Mouse (Mus musculus): ENCODE measurements around the gene Matn4. TPM values are rescaled to one million over a fixed set of nuclear protein-coding genes. Genes with fewer than 3 reads are reported as not detected.

Gene Matn4
- polyA plus RNA-seq, 1 experiment from 2014 or later = not detected

DNA sequence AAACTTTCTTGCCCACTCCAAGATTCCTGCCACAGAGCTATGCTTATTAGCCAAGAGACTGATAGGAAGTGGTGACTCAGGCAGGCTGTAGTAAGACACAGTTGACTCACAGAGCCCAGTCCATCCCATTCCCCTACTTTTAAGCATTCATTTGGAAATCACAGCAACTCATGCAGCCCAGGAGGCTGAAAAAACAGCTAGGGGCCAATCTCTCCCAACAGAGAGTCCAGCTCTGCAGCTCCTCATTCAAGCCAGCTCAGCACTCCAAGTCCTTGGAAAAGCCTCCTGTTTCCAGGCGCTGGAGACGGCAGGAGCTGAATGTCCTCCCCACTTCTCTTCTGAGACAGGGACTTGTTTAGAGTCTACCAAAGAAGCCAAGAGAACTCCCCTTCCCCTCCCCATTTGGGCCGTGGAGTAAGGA lies 34.1 kb upstream of the Matn4 start:
- no peak overlapping the region for H3K9ac ChIP-seq (replicated peaks; ENCODE audit: low read length)
- H3K4me1 ChIP-seq (ENCODE audit: control insufficient read depth, insufficient read depth, low read length) = peaks cover 13% of the 10 kb centered on the region
- H3K27ac ChIP-seq (replicated peaks; ENCODE audit: low read depth, low read length) = no peak overlapping the region
- H3K27me3 ChIP-seq (ENCODE audit: control insufficient read depth, insufficient read depth, low read length) = peaks cover 15% of the 10 kb centered on the region
- H3K9me3 ChIP-seq (ENCODE audit: control insufficient read depth, low read length) = no peaks in the 10 kb centered on the region
- WGBS = 75% methylated on average over 3 of the region's 3 CpGs
- H3K4me2 ChIP-seq (ENCODE audit: low read length) = no peak overlapping the region
- no peaks in the 10 kb centered on the region for H3K36me3 ChIP-seq (ENCODE audit: control insufficient read depth, insufficient read depth, low read length)
- H3K4me3 ChIP-seq (replicated peaks; ENCODE audit: low read depth, low read length) = no peak overlapping the region
- ATAC-seq (ENCODE audit: low FRiP score, low TSS enrichment) (no peak), DNase-seq (no peak)

DNA sequence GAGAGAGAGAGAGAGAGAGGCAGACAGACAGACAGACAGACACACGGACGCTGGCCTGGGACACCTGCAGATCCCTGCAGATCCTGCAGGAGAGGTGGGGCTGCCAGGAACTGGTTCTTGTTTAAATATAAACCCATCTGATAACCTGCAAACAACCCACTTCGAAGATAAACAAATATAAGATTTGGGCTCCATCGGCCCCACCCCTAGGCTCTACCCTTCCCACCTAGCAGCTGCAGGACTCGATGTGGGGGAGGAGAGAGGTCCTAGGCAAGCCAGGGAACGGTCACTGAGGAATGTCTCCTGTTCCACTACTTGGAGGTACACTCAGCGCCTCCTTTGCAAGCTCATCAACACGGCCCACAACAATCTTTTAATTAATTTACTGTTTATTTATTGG lies 33.3 kb upstream of the Matn4 start:
- Histone ChIP-seq H3K27ac (replicated peaks; ENCODE audit: low read depth, low read length) (no peak overlapping the region), H3K36me3 (ENCODE audit: control insufficient read depth, insufficient read depth, low read length) (no peaks in the 10 kb centered on the region), H3K4me1 (ENCODE audit: control insufficient read depth, insufficient read depth, low read length) (peaks cover 9% of the 10 kb centered on the region), H3K27me3 (ENCODE audit: control insufficient read depth, insufficient read depth, low read length) (peaks cover 15% of the 10 kb centered on the region), H3K4me3 (replicated peaks; ENCODE audit: low read depth, low read length) (no peak overlapping the region), H3K9me3 (ENCODE audit: control insufficient read depth, low read length) (no peaks in the 10 kb centered on the region), H3K4me2 (ENCODE audit: low read length) (no peak overlapping the region), H3K9ac (replicated peaks; ENCODE audit: low read length) (no peak overlapping the region)
- DNase-seq (no peak), ATAC-seq (ENCODE audit: low FRiP score, low TSS enrichment) (no peak)
- WGBS = 76% methylated on average over 8 of the region's 8 CpGs

DNA sequence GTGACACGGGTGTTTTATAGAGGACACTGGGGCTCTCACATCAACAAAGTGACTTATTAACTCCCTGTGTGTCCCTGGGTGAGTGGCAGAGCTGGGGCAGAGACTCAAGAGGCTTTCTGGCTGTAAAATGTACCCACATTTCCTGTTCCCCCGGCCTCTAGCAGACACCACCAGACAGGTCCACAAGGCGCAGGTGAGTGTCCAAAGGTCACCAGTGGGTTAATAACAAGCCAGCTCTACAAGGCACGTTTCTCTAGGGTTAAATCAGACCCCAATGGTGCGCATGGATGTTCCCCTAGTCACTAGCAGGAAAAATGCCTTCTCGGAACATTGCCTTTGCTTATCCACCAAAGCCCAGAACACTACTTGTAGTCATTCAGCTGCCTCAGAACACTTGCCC lies 32.8 kb upstream of the Matn4 start:
- Histone ChIP-seq H3K27ac (replicated peaks; ENCODE audit: low read depth, low read length) (no peak overlapping the region), H3K36me3 (ENCODE audit: control insufficient read depth, insufficient read depth, low read length) (no peaks in the 10 kb centered on the region), H3K9ac (replicated peaks; ENCODE audit: low read length) (no peak overlapping the region), H3K9me3 (ENCODE audit: control insufficient read depth, low read length) (no peaks in the 10 kb centered on the region), H3K4me1 (ENCODE audit: control insufficient read depth, insufficient read depth, low read length) (peaks cover 3% of the 10 kb centered on the region), H3K4me2 (ENCODE audit: low read length) (no peak overlapping the region), H3K4me3 (replicated peaks; ENCODE audit: low read depth, low read length) (no peak overlapping the region), H3K27me3 (ENCODE audit: control insufficient read depth, insufficient read depth, low read length) (peaks cover 13% of the 10 kb centered on the region)
- 81% methylated on average over 6 of the region's 6 CpGs for WGBS
- ATAC-seq (ENCODE audit: low FRiP score, low TSS enrichment) (no peak), DNase-seq (no peak)

DNA sequence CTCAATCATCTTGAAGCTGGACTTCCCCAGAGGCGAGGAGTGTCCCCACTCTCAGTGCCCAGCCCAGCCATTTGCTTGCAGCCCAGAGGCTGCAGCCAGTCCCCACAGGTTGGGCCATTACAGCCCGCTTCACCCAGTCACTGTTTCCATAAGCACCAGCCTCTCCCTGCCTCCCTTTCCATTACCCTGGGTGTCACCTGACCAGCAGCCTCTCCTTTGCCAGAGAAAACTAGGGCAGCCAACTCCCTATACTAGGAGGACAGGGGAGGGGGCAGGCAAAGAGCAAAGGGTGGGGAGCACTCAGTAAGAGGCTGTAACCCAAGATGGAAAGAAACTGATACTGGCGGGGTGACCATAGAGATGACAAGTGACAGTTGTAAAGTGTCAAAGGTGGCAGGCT lies 32.0 kb upstream of the Matn4 start:
- Histone ChIP-seq H3K36me3 (ENCODE audit: control insufficient read depth, insufficient read depth, low read length) (no peaks in the 10 kb centered on the region), H3K27ac (replicated peaks; ENCODE audit: low read depth, low read length) (no peak overlapping the region), H3K9ac (replicated peaks; ENCODE audit: low read length) (no peak overlapping the region), H3K27me3 (ENCODE audit: control insufficient read depth, insufficient read depth, low read length) (peaks cover 8% of the 10 kb centered on the region), H3K4me3 (replicated peaks; ENCODE audit: low read depth, low read length) (no peak overlapping the region), H3K4me2 (ENCODE audit: low read length) (no peak overlapping the region), H3K4me1 (ENCODE audit: control insufficient read depth, insufficient read depth, low read length) (no peaks in the 10 kb centered on the region), H3K9me3 (ENCODE audit: control insufficient read depth, low read length) (no peaks in the 10 kb centered on the region)
- no peak for DNase-seq
- 56% methylated on average over 3 of the region's 3 CpGs for WGBS
- no peak for ATAC-seq (ENCODE audit: low FRiP score, low TSS enrichment)

DNA sequence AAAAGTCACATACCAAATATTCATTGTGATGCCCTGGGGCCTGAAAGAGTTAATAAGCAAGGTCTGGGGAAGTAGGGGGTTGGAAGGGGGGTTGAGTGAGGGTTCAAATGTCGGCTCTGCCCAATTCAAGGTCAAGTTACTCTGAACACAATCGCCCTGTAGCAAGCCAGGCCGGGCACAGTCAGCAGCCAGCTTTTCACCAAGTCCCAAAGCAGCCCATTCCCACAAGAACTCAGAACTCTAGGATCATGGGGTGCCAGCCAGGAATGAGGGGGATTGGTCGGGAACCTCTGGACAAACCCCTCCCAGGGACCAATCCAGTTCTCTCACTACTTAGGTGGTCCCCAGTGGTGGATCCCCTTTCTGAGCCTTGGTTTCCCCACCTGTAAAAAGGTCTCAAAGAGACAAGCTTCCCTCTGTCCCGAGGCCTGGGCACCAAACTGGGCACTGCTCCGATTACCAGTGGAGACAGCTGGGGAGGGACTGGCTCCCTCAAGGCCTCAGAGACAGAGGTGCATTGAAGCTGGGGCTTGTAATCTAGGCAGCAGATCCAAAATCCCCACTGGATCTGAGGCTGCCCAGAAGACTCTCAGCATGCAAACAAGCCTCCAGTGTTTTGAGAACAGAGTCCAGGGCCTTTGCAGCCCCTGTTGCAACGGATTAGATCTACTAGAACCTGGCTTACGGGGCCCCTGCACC lies 31.4 kb upstream of the Matn4 start:
- 22% methylated on average over 8 of the region's 8 CpGs for whole genome bisulfite sequencing
- Histone ChIP-seq H3K27ac (replicated peaks; ENCODE audit: low read depth, low read length) (no peak overlapping the region), H3K36me3 (ENCODE audit: control insufficient read depth, insufficient read depth, low read length) (no peaks in the 10 kb centered on the region), H3K9me3 (ENCODE audit: control insufficient read depth, low read length) (no peaks in the 10 kb centered on the region), H3K4me2 (ENCODE audit: low read length) (no peak overlapping the region), H3K27me3 (ENCODE audit: control insufficient read depth, insufficient read depth, low read length) (peaks cover 6% of the 10 kb centered on the region), H3K4me3 (replicated peaks; ENCODE audit: low read depth, low read length) (no peak overlapping the region), H3K9ac (replicated peaks; ENCODE audit: low read length) (no peak overlapping the region), H3K4me1 (ENCODE audit: control insufficient read depth, insufficient read depth, low read length) (no peaks in the 10 kb centered on the region)
- DNase-seq (no peak), ATAC-seq (ENCODE audit: low FRiP score, low TSS enrichment) (no peak)

DNA sequence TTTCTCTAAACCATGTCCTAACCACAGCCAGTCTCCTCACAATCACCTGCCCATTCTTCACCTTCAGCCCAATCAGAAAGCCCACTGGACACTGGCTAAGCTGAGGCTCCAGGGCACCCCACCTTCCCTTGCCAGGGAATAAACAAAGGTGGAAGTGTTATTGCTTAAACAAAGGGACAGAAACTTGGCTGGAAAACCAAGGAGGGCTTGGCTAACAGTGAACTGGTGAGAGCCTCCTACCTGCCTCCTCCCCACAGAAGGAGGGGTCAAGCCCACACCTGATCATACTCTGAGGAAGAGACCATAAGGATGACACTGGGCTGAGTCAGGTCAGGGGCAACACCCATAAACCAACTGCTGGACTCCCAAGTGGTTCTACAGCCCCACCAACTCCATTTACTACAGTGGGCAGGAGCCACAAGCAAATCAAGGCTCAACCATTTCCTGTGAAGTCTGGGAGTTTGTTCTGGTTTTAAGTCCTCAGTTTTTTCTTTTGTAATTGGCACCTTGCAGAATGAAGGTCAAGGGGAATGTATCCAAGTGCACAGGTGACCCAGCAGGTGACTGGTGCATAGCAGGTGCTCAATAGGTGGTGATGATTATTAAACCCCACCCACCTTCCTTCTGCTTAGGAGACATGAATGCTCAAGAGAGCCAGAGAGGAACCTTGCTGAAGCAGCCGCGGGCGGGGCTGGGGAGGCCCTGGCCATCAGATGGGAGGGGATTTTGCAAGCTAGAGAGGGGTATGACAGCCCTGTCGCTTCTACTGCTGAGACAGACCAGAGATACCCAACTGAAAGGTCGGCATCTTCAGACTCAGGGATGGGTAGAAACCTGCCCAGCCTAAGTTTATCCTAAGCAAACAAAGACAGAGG lies 30.5 kb upstream of the Matn4 start:
- Histone ChIP-seq H3K36me3 (ENCODE audit: control insufficient read depth, insufficient read depth, low read length) (no peaks in the 10 kb centered on the region), H3K4me2 (ENCODE audit: low read length) (no peak overlapping the region), H3K9ac (replicated peaks; ENCODE audit: low read length) (no peak overlapping the region), H3K4me1 (ENCODE audit: control insufficient read depth, insufficient read depth, low read length) (no peaks in the 10 kb centered on the region), H3K27me3 (ENCODE audit: control insufficient read depth, insufficient read depth, low read length) (no peaks in the 10 kb centered on the region), H3K4me3 (replicated peaks; ENCODE audit: low read depth, low read length) (no peak overlapping the region), H3K27ac (replicated peaks; ENCODE audit: low read depth, low read length) (no peak overlapping the region), H3K9me3 (ENCODE audit: control insufficient read depth, low read length) (no peaks in the 10 kb centered on the region)
- DNase-seq = no peak
- ATAC-seq (ENCODE audit: low FRiP score, low TSS enrichment) = no peak
- WGBS = 64% methylated on average over 5 of the region's 5 CpGs

DNA sequence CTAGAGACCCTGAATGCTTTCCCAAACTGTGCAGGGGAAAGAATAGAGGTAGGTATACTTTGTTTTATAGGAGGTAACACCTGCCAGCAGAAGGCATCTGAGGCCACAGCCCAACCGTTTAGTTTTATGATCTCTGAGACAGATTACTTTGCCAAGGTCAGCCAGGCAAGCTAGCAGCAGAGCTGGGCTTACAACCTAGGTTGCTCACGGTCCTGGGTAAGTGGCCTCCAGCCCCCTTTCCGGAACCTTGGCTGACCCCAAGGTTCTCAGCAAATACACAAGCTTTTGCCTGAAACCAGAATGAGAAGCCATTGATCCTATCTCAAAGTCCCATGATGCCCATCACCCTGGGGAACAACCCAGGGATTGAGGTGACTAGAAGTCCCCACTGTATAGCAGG lies 29.7 kb upstream of the Matn4 start:
- no peak overlapping the region for H3K9ac ChIP-seq (replicated peaks; ENCODE audit: low read length)
- no peaks in the 10 kb centered on the region for H3K27me3 ChIP-seq (ENCODE audit: control insufficient read depth, insufficient read depth, low read length)
- H3K36me3 ChIP-seq (ENCODE audit: control insufficient read depth, insufficient read depth, low read length) = no peaks in the 10 kb centered on the region
- DNase-seq (no peak), ATAC-seq (ENCODE audit: low FRiP score, low TSS enrichment) (no peak)
- no peaks in the 10 kb centered on the region for H3K9me3 ChIP-seq (ENCODE audit: control insufficient read depth, low read length)
- 84% methylated on average over 3 of the region's 3 CpGs for WGBS
- H3K4me1 ChIP-seq (ENCODE audit: control insufficient read depth, insufficient read depth, low read length) = no peaks in the 10 kb centered on the region
- no peak overlapping the region for H3K27ac ChIP-seq (replicated peaks; ENCODE audit: low read depth, low read length)
- no peak overlapping the region for H3K4me2 ChIP-seq (ENCODE audit: low read length)
- H3K4me3 ChIP-seq (replicated peaks; ENCODE audit: low read depth, low read length) = no peak overlapping the region

DNA sequence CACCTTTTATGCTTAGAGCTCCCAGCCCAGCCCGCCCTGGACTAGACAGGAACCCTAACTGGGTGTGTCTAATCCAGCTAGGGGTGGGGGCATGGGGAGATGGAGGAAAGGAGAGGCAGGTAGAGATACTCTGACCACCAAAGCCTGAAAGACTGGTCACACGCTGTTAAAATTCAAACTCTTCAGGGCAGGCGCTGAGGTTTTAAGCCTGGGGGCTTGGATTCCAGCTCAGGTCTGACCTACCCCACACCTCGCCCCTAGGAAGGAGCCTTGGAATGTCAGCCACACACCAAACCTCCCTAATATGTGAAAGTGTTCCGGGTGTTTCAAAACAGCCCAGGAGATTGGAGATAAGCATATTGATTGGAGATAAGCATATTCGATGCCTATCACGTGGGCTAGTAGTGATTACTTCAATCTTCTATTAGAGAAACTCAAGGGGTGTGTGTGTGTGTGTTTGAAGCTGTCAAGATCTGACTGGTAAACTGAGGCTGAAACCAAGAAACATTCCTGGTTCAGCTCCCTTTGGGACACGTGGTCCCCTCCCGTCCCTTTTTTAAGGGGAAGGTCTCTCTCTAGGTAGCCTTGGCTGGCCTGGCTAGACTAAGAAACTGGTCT lies 28.4 kb upstream of the Matn4 start:
- H3K4me3 ChIP-seq (replicated peaks; ENCODE audit: low read depth, low read length) = no peak overlapping the region
- no peak for ATAC-seq (ENCODE audit: low FRiP score, low TSS enrichment)
- H3K27me3 ChIP-seq (ENCODE audit: control insufficient read depth, insufficient read depth, low read length) = no peaks in the 10 kb centered on the region
- no peak overlapping the region for H3K4me2 ChIP-seq (ENCODE audit: low read length)
- H3K27ac ChIP-seq (replicated peaks; ENCODE audit: low read depth, low read length) = no peak overlapping the region
- no peaks in the 10 kb centered on the region for H3K9me3 ChIP-seq (ENCODE audit: control insufficient read depth, low read length)
- no peak overlapping the region for H3K9ac ChIP-seq (replicated peaks; ENCODE audit: low read length)
- H3K36me3 ChIP-seq (ENCODE audit: control insufficient read depth, insufficient read depth, low read length) = no peaks in the 10 kb centered on the region
- no peaks in the 10 kb centered on the region for H3K4me1 ChIP-seq (ENCODE audit: control insufficient read depth, insufficient read depth, low read length)
- WGBS = 82% methylated on average over 9 of the region's 9 CpGs
- no peak for DNase-seq

Data from midbrain, embryonic 14.5 days (tissue).